Mouse (Mus musculus) kidney, postnatal 4 days (tissue): ENCODE measurements around the gene Med13l.
A peak's percentile ranks its signal among the peaks of the same experiment; 100 is the strongest.

Experiments used
- DNase-seq, 2 experiments: peaks; one replicate each; pipeline ENCODE4 v3.0.0; 2021; ENCODE audit warnings: mixed read lengths in 2 of 2

Gene Med13l

GRCm38 (mm10) chr5:118659713-118660112 lies 99.2 kb downstream of the Med13l start:
- no peak for DNase-seq

DNA sequence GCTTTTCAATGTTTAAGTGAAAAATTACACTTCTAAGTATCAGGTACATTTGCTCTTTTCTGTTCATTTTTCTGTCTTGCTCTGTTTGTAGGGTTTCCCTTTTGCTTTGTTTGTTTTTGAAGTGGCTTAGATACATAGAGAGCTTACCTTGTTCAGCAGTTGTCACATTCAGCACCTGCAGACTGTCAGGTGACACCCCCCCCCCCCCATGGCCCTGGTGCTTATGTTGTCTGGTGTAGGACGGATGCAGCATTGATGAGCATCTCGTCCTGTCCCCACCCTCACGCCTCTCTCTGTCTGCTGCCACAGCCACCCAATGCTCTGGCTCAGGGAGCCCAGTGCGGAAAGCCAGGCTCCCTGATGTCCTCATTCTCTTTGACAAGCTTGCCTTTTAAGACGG lies 101.3 kb downstream of the Med13l start:
- no peak for DNase-seq

DNA sequence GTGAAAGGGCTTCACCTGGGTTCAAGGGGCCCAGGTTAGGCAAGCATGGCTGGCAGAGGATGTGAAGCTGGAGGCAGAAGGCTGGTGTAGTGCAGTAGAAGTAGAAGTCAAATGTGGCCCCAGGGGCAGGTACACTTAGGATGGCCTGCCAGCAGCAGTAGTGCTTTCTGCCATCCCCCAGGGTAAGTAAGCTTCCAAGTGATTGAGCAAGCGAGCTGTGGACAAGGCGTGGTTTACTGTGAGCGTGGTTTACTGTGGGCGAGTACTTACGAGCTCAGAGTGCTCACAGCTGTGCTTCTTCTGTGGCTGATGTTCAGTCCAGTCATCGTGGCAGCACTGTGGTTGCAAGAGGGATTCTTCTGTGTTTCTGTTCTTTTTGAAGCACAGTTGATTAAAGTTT lies 103.5 kb downstream of the Med13l start:
- DNase-seq, result no peak

- no peak for DNase-seq
Observed at GRCm38 (mm10) chr5:118665023-118665422, 104.5 kb downstream of the Med13l start.

- no peak for DNase-seq
Observed at GRCm38 (mm10) chr5:118666437-118667207, 106.1 kb downstream of the Med13l start.

DNA sequence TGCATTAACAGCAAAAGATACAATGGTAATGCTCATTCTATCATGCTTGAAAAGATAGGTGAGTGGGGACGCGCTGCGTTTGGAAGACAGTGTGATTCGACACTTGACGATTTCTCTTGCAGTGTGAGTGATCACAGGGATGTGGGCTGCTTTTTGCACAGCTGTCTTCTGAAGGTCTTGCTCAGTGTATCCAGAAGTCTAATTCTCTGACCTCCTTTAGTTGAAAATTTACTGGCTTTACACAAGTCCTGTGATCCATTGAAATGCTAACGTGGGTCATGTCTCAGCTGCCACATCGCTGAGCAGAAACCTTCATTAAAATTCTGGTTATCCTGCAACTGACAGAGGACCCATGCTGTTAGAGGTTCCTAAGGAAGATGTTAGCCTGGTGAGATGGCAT lies 107.4 kb downstream of the Med13l start:
- DNase-seq, result no peak

- peak; percentile 38 to 54 for DNase-seq
Observed at GRCm38 (mm10) chr5:118668931-118669330, 108.5 kb downstream of the Med13l start.

DNA sequence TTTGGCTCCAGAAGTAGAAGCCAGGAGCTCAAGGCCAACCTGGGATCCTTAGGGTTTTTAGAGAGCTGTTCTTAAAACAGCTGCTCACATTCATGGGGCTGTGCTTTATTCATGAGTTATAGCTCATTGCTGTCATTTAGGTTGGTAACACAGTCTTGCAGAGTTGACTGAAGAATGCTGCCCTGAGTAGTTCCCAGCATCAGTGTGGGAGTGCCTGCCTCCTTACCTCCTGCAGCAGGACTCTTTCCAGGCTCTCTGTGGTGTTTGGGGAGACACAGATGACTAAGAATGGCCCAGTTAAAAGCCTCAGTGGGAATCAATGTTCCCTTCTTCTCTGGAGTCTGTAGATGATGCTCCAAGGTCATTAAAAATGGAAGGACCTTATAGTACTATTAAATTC lies 111.6 kb downstream of the Med13l start:
- no peak for DNase-seq

DNA sequence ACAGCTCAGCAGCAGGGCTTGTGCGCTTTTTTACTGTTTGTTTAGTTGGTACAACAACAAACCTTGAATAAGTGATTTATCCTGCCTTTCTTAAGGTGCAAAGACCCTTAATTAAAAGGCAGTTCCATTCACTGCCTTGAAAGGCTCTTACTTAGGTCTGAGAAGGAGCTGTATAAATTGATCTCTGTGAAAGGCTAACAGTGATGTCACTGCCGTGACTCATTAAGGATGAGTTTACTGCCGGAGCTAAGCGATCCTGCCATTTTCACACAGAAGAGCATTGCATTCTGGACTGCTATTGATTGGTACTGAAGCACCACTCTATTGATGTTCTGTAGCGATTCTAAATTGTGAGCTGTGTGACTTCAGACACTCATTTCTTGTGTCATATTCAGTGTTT lies 113.4 kb downstream of the Med13l start:
- no peak for DNase-seq

GRCm38 (mm10) chr5:118674321-118674720 lies 113.8 kb downstream of the Med13l start:
- no peak for DNase-seq

DNA sequence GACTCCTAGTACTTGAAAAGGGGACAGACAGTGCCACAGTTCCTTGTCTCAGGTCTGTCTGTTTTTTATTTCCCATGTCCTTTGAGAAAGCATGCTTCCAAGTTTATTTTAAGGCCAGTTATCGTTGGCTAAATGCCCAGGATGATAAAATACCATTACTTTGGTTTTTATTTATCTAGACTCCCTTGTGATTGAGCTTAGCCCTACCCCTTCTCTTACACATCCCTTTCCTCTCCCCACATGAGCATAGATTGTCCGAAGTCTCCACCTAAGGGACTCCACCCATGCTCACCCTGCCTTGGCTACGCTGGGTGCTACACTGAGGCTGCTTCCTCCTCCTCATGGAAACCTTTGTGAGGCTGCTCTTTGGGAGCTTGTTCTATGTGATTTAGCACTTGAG lies 115.2 kb downstream of the Med13l start:
- DNase-seq, result no peak

GRCm38 (mm10) chr5:118676151-118676918 lies 115.9 kb downstream of the Med13l start:
- no peak for DNase-seq

DNA sequence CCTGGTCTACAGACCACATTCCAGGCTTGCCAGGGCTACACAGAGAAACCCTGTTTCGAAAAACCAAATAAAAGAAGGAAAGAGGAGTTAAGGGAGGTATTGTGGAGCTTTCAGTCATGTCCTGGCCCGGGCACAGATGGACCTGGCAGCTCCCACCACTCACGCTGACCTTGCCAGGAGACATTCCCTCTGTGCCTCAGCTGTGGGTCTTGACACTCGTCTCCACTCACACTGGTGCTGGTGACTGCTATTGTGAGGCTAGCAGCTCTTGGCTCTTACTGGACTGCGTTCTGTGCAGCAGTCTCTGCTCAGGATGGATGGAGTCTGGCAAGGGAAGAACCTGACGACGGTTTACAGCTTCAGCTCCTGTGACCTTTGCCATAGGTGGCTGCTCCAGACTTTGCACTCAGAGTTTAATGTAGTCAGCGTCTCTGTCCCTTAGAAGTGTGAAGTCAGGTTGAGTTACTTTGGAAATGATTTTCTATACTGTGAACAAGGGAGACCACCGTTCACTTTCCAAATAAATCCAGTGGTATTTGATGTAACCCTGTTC lies 118.9 kb downstream of the Med13l start:
- DNase-seq, result no peak

DNA sequence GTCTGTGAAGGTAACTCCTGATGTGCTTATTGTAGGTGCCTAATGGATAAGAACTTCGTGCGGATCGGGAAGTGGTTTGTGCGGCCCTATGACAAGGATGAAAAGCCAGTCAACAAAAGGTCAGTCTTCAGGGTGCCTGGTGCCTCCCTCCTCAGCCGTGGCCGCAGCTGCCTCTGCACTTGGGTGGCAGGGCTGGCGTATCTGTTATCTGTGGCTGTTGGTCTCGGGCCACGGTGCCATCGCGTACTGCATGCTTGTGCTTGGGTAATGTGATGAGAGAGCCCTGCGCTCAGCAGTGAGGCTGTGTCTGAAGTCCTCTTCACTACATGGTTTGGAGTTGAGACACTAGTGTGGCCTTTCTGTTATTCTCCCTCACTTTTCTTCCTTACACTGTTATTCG lies 120.4 kb downstream of the Med13l start:
- DNase-seq, result no peak

- no peak for DNase-seq
Observed at GRCm38 (mm10) chr5:118682007-118682406, 121.5 kb downstream of the Med13l start.

DNA sequence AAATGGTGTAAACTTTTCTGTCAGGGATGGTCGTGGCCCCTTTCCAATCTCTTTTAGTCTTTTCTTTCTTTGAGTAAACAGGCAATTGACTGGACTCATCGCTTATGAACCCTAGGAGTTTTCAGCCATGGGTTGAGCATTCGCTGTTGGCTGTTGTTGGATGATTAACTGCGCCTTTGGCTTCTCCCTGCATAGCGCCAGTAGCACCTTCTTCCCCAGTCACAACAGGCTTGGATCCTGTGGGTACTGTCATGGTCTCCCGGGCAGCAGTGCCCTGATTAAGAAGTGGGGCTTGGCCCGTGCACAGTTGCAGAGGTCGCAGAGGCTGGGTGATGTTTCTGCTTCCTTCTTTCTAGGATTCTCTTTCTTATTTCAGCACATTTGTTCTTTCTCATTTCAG lies 124.7 kb downstream of the Med13l start:
- no peak for DNase-seq

- DNase-seq, result no peak
Observed at GRCm38 (mm10) chr5:118686021-118686420, 125.5 kb downstream of the Med13l start.

- DNase-seq, result no peak
Observed at GRCm38 (mm10) chr5:118688886-118689835, 128.7 kb downstream of the Med13l start.

GRCm38 (mm10) chr5:118691025-118691709 lies 130.7 kb downstream of the Med13l start:
- DNase-seq, result no peak

- DNase-seq, result no peak
Observed at GRCm38 (mm10) chr5:118691710-118692040, 131.2 kb downstream of the Med13l start.

GRCm38 (mm10) chr5:118693996-118694395 lies 133.5 kb downstream of the Med13l start:
- no peak for DNase-seq

GRCm38 (mm10) chr5:118697073-118697472 lies 136.6 kb downstream of the Med13l start:
- DNase-seq, result no peak
